Mouse (Mus musculus) large intestine, adult 2 months (tissue): ENCODE results near the gene Cnot6l. TPM values are rescaled to one million over a fixed set of nuclear protein-coding genes. Genes with fewer than 3 reads are reported as not detected.

Source experiments
- DNase-seq: peaks from one replicate; pipeline ENCODE4 v3.0.0-alpha.2; 2012; ENCODE audit warnings: low read depth, low spot score
- WGBS: fragments of 180-500 bp; shearing (Covaris S2); methylation state at CpG from one replicate; pipeline ENCODE4 v1.1.7; 2018; 5-methylcytosine and 5-hydroxymethylcytosine counted together
- polyA plus RNA-seq: library from polyadenylated mRNA; depleted of rRNA; stranded (reverse); fragments of >200 nt; gene quantifications from 2 replicates; pipeline ENCODE4 v1.2.3, GENCODE M21; 2012; rRNA removed

Gene Cnot6l
- polyA plus RNA-seq = 3.8 and 6.3 TPM in 2 replicates

- 16% methylated on average over 5 of the region's 5 CpGs for WGBS
- no peak for DNase-seq
Measured at GRCm38 (mm10) chr5:96164021-96164411, at the start of gene Cnot6l. Cnot6l (minus strand) TSS chr5:96164171.

- under 1% methylated on average over 35 of the region's 35 CpGs for WGBS
- peak; percentile 78 for DNase-seq
Measured at GRCm38 (mm10) chr5:96209916-96210583, 46.1 kb upstream of the Cnot6l start.

GRCm38 (mm10) chr5:96209459-96209858 lies 45.5 kb upstream of the Cnot6l start, which contains the start of gene Mrpl1:
Mrpl1 (plus strand) TSS chr5:96209493.
- WGBS = under 1% methylated on average over 17 of the region's 17 CpGs
- peak; percentile 40 for DNase-seq

GRCm38 (mm10) chr5:96208543-96208942 lies 44.6 kb upstream of the Cnot6l start:
- no peak for DNase-seq
- WGBS = 40% methylated on average over 4 of the region's 4 CpGs

GRCm38 (mm10) chr5:96207531-96207930 lies 43.6 kb upstream of the Cnot6l start:
- 93% methylated on average over 2 of the region's 2 CpGs for WGBS

GRCm38 (mm10) chr5:96206897-96207296 lies 42.9 kb upstream of the Cnot6l start:
- 24% methylated on average over 2 of the region's 2 CpGs for WGBS
- DNase-seq = no peak

More at GRCm38 (mm10) chr5:96207531-96207930, 43.6 kb upstream of the Cnot6l start:
- DNase-seq = no peak

GRCm38 (mm10) chr5:96201462-96202154 lies 37.6 kb upstream of the Cnot6l start:
- no peak for DNase-seq
- WGBS = 52% methylated on average over 10 of the region's 10 CpGs

- WGBS = 36% methylated on average over 3 of the region's 3 CpGs
Measured at GRCm38 (mm10) chr5:96200269-96200668, 36.3 kb upstream of the Cnot6l start.

GRCm38 (mm10) chr5:96198271-96198670 lies 34.3 kb upstream of the Cnot6l start:
- 53% methylated on average over 6 of the region's 6 CpGs for WGBS
- no peak for DNase-seq

More at GRCm38 (mm10) chr5:96200269-96200668, 36.3 kb upstream of the Cnot6l start:
- DNase-seq = no peak

GRCm38 (mm10) chr5:96196547-96197052 lies 32.6 kb upstream of the Cnot6l start:
- no peak for DNase-seq
- 44% methylated on average over 2 of the region's 2 CpGs for WGBS

- WGBS = 38% methylated on average over 4 of the region's 4 CpGs
Measured at GRCm38 (mm10) chr5:96191251-96191650, 27.3 kb upstream of the Cnot6l start.

GRCm38 (mm10) chr5:96189761-96190160 lies 25.8 kb upstream of the Cnot6l start:
- whole genome bisulfite sequencing = 84% methylated on average over 1 of the region's 1 CpGs
- no peak for DNase-seq

More at GRCm38 (mm10) chr5:96191251-96191650, 27.3 kb upstream of the Cnot6l start:
- no peak for DNase-seq

- no peak for DNase-seq
- 39% methylated on average over 2 of the region's 2 CpGs for WGBS
Measured at GRCm38 (mm10) chr5:96183987-96184386, 20.0 kb upstream of the Cnot6l start.

GRCm38 (mm10) chr5:96183211-96183610 lies 19.2 kb upstream of the Cnot6l start:
- WGBS = 80% methylated on average over 2 of the region's 2 CpGs
- DNase-seq = no peak

GRCm38 (mm10) chr5:96176879-96177358 lies 12.9 kb upstream of the Cnot6l start:
- 51% methylated on average over 11 of the region's 11 CpGs for WGBS
- no peak for DNase-seq

- WGBS = 31% methylated on average over 9 of the region's 9 CpGs
- DNase-seq = no peak
Measured at GRCm38 (mm10) chr5:96176121-96176520, 12.2 kb upstream of the Cnot6l start.

GRCm38 (mm10) chr5:96171765-96172164 lies 7.8 kb upstream of the Cnot6l start:
- 88% methylated on average over 4 of the region's 4 CpGs for WGBS
- DNase-seq = no peak

GRCm38 (mm10) chr5:96170443-96170842 lies 6.5 kb upstream of the Cnot6l start:
- DNase-seq = no peak
- WGBS = 81% methylated on average over 3 of the region's 3 CpGs

- 90% methylated on average over 2 of the region's 2 CpGs for WGBS
Measured at GRCm38 (mm10) chr5:96166761-96167160, 2.8 kb upstream of the Cnot6l start.

GRCm38 (mm10) chr5:96163396-96164020 lies 463 bp downstream of the Cnot6l start:
- 0% methylated on average over 1 of the region's 1 CpGs for WGBS

More at GRCm38 (mm10) chr5:96166761-96167160, 2.8 kb upstream of the Cnot6l start:
- no peak for DNase-seq

More at GRCm38 (mm10) chr5:96163396-96164020, 463 bp downstream of the Cnot6l start:
- DNase-seq = no peak
